Mouse (Mus musculus): ENCODE measurements around the gene Ifnlr1.

DNA sequence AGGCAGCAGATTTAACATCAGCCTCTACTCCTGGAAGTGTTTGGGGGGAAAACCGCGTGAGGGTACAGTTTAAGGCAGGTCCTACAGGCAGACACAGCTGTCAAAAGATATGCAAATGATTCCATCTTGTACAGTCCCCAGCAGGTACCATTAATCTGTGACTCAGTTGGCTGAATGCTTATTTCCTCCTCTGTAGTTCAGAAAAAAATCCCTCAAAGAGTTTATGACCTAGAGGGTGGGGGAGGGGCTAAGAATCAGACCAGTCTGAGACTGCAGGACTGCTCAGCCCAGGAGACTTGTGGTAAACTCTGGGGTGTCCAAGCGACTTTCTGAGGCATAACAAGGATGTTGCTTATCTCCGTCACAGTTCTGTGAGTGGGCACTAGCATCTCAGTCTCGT lies 52.1 kb downstream of the Ifnlr1 start:
- TF ChIP-seq MAX (IDR thresholded peaks at IDR 0.05; ENCODE audit: low read length): no peak
- TF ChIP-seq ZNF384 (IDR thresholded peaks at IDR 0.05; ENCODE audit: low read depth, low read length): no peak
- TF ChIP-seq CTCF (IDR thresholded peaks at IDR 0.05 in 2 of 3, conservative IDR thresholded peaks at IDR 0.05 in 1 of 3; ENCODE audit: control insufficient read depth in 1 of 3, insufficient read depth in 1 of 3, low read depth in 2 of 3, low read length in 3 of 3, poor library complexity in 1 of 3, severe bottlenecking in 1 of 3): no peak
- no peak for TF ChIP-seq NRF1 (IDR thresholded peaks at IDR 0.05; ENCODE audit: insufficient read depth, low read depth, low read length, poor library complexity, severe bottlenecking)
- TF ChIP-seq ZC3H11A (IDR thresholded peaks at IDR 0.05; ENCODE audit: low read depth, low read length): no peak
